Mouse (Mus musculus) midbrain, embryonic 10.5 days (tissue): Measurements from ENCODE around the gene Ypel2. TPM values are rescaled to one million over a fixed set of nuclear protein-coding genes. Genes with fewer than 3 reads are reported as not detected.
A peak's percentile ranks its signal among the peaks of the same experiment; 100 is the strongest.

ENCODE experiments used
- DNase-seq: peaks from one replicate; pipeline ENCODE4 v3.0.0-alpha.2; 2017; ENCODE audit warnings: low spot score
- H3K27ac ChIP-seq: fragments of 300-500 bp; sonication (generic); replicated peaks from 2 replicates; pipeline ENCODE4 v1.5.1; 2016; ENCODE audit warnings: mild to moderate bottlenecking
- H3K27me3 ChIP-seq: fragments of 300-500 bp; sonication (generic); 2 replicates; pipeline ENCODE4 v1.6.1; 2016; ENCODE audit warnings: low read depth, mild to moderate bottlenecking; ENCODE audit not compliant: poor library complexity, severe bottlenecking
- H3K36me3 ChIP-seq: fragments of 300-500 bp; sonication (generic); 2 replicates; pipeline ENCODE4 v1.6.1; 2016; ENCODE audit warnings: mild to moderate bottlenecking, moderate library complexity
- H3K4me1 ChIP-seq: fragments of 300-500 bp; sonication (generic); 2 replicates; pipeline ENCODE4 v1.6.1; 2016
- H3K4me3 ChIP-seq: fragments of 300-500 bp; sonication (generic); 2 replicates; pipeline ENCODE4 v1.5.1; 2016; ENCODE audit warnings: mild to moderate bottlenecking, moderate library complexity
- H3K9me3 ChIP-seq: fragments of 300-500 bp; sonication (generic); replicated peaks from 2 replicates; pipeline ENCODE4 v1.6.1; 2016; ENCODE audit warnings: mild to moderate bottlenecking
- WGBS: fragments of 180-500 bp; shearing (Covaris S2); methylation state at CpG from one replicate; pipeline ENCODE4 v1.1.7; 2016; 5-methylcytosine and 5-hydroxymethylcytosine counted together
- polyA plus RNA-seq: library from polyadenylated mRNA; unstranded; fragments of >200 nt; fragmentation: Nextera tagmentation; extraction: Ambion mirVana; gene quantifications from 2 replicates; pipeline ENCODE4 v1.2.1, GENCODE M21; 2016

Ypel2 gene
- polyA plus RNA-seq, 1 experiment from 2014 or later: 3.0 TPM

DNA sequence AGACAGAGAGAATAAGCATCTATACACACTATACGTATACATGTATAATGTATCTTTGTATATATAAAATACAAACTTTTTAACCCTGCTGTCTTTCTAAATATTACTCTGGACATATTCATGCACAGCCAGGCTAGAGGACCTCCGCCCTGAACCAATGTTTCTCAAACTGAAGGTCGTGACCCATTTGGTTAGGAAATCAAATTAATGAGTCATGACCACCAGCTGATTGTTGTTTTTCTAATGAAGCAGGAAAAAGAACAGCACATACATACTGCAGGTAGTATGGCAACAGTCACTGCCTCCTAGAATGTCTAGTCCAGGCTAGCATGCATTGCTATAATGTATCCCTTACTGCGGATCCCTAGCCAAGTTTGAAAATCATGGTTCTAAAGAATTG, 2.3 kb downstream of the Ypel2 start:
- 87% methylated on average over 4 of the region's 4 CpGs for WGBS
- no peak overlapping the region for H3K27ac ChIP-seq
- DNase-seq: no peak
- peaks cover 14% of the 10 kb centered on the region for H3K27me3 ChIP-seq
- H3K4me1 ChIP-seq: peaks cover 77% of the 10 kb centered on the region
- no peaks in the 10 kb centered on the region for H3K9me3 ChIP-seq
- H3K4me3 ChIP-seq: no peak overlapping the region
- H3K36me3 ChIP-seq: no peaks in the 10 kb centered on the region

DNA sequence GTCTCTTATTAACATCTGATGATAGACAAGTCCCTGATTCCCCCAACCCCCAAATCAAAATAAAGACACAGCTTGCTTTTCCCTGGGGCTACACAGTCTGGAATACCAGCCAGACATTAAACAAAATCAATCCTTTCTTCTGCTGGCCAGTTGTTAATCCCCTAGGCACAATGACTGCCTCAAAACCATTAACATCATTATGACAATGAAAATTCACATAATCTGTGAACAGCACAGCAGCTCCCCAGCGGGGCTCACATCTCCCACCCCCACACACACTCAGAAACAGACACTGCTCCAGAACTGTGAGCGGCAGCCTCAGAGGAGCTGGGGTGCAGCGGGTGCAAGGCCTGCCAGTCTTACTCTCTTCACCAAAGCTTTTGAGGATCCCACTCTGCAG, 3.2 kb downstream of the Ypel2 start:
- Histone ChIP-seq H3K36me3 (no peaks in the 10 kb centered on the region), H3K4me1 (peaks cover 68% of the 10 kb centered on the region), H3K9me3 (no peaks in the 10 kb centered on the region), H3K27me3 (peaks cover 14% of the 10 kb centered on the region), H3K27ac (peak overlapping the region; percentile 35), H3K4me3 (peak overlapping the region; percentile 29; the same call in 1 of the 2 replicates)
- no peak for DNase-seq
- WGBS: 56% methylated on average over 3 of the region's 3 CpGs

DNA sequence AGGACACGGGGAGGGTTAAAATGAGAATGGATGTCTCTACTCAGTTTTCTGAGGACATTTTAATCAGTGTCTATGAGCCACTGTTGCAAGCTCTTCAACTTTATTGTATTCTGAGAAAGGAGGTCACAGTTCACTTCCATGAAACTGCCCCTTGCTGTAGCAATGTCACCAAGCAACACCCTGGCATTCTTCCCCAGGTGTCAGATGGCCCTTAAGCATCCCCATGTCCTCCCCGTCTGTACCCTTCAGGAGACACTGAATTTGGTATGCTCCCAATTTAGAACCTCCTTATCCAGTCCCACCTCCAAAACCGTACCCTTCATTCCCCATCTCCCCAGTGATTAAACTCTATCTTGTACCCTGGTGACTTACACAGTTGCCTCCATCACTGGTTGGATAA, 8.5 kb downstream of the Ypel2 start:
- no peaks in the 10 kb centered on the region for H3K36me3 ChIP-seq
- H3K27ac ChIP-seq: no peak overlapping the region
- WGBS: 76% methylated on average over 3 of the region's 3 CpGs
- H3K27me3 ChIP-seq: no peaks in the 10 kb centered on the region
- DNase-seq: no peak
- peaks cover 35% of the 10 kb centered on the region for H3K4me1 ChIP-seq
- H3K9me3 ChIP-seq: no peaks in the 10 kb centered on the region
- no peak overlapping the region for H3K4me3 ChIP-seq

DNA sequence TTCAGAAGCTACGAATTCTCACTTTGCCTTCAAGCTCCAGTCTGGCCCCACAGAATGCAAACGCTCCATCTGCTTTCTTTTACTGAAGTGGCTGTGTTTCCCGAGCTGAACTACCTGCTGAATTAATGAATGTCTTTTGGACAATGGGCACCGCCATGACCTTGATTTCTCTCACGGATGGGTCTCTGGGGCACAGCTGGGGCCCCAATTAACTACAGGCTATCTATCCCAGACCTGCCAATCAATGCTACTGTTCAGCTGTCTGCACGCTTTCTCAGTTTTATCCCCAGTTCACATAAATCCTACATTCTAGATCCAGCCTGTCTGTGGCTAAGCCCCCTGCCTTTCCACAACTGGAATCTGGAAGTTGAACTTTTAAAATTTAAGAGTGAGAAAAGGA, 10.5 kb downstream of the Ypel2 start:
- no peaks in the 10 kb centered on the region for H3K27me3 ChIP-seq
- no peak overlapping the region for H3K4me3 ChIP-seq
- WGBS: 70% methylated on average over 6 of the region's 6 CpGs
- H3K36me3 ChIP-seq: no peaks in the 10 kb centered on the region
- peaks cover 22% of the 10 kb centered on the region for H3K4me1 ChIP-seq
- peak overlapping the region; percentile 60 for H3K27ac ChIP-seq
- DNase-seq: no peak
- no peaks in the 10 kb centered on the region for H3K9me3 ChIP-seq

DNA sequence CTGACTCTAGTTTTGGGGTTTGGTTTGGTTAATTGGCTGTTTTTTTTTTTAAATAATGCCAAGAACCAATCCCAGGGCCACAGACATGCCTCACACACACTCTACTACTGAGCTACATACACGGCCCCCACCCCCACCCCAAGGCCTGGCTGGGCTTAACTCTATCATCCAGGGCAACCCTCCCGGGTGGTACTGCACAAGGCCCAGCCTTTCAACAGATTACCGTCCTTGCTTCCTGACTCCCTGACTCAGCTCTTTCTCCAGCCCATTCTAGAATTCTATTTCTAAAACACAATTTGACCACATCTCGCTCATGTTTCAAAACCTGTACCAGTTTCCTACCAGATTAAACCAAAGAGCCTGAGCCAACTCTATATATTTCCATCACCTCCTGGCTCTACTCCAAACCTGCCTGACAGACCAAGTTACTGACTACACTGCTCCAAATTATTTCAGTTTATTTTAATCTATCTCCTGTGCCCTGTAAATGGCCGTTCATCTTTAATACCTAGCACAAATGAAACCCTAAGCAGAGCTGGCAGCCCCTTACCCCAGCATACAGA, 12.2 kb downstream of the Ypel2 start:
- WGBS: 73% methylated on average over 5 of the region's 5 CpGs
- Histone ChIP-seq H3K27ac (no peak overlapping the region), H3K4me3 (no peak overlapping the region), H3K4me1 (peaks cover 11% of the 10 kb centered on the region), H3K9me3 (no peaks in the 10 kb centered on the region), H3K27me3 (no peaks in the 10 kb centered on the region), H3K36me3 (peaks cover 4% of the 10 kb centered on the region; the same call in 1 of the 2 replicates)
- no peak for DNase-seq

DNA sequence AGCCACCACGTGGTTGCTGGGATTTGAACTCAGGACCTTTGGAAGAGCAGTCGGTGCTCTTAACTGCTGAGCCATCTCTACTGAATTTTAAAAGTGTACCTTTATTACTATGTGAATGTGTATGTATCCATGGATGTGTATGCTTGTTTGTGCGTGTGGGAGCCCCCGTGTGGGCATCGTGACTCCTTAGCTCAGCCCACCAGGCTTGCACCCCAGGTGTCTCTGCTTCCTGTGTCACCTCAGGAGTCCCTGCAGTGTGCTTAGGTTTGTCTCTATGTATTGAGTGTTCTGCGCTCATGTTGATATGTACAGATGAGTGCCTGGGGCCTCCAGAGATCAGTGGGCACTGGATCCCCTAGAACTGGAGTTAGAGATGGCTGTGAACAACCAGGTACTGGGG, 13.0 kb downstream of the Ypel2 start:
- 89% methylated on average over 6 of the region's 6 CpGs for WGBS
- Histone ChIP-seq H3K27ac (no peak overlapping the region), H3K36me3 (peaks cover 4% of the 10 kb centered on the region; the same call in 1 of the 2 replicates), H3K9me3 (no peaks in the 10 kb centered on the region), H3K4me3 (no peak overlapping the region), H3K27me3 (no peaks in the 10 kb centered on the region), H3K4me1 (peaks cover 15% of the 10 kb centered on the region)
- DNase-seq: no peak

DNA sequence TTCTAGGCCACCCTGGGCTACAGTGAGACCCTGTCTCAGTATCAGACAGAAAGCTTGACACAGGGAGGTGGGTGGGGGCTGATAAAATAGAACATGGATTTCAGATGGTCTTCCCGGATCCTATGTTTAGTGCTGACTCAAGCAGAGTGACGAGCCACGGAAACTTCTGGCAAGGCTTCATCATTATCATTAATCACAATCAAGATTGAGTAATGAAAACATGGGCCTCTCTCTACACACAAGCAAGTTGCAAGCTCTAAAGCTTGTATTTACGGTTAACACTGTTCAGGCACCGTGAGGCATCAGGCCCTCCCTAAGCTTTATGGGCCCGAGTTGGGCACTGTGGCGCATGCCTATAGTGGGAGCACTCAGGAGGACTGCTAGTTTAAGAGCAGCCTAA, 13.7 kb downstream of the Ypel2 start:
- no peak for DNase-seq
- H3K4me1 ChIP-seq: peaks cover 20% of the 10 kb centered on the region
- H3K27me3 ChIP-seq: no peaks in the 10 kb centered on the region
- no peak overlapping the region for H3K4me3 ChIP-seq
- H3K27ac ChIP-seq: no peak overlapping the region
- H3K36me3 ChIP-seq: peaks cover 4% of the 10 kb centered on the region; the same call in 1 of the 2 replicates
- 94% methylated on average over 7 of the region's 7 CpGs for WGBS
- H3K9me3 ChIP-seq: no peaks in the 10 kb centered on the region

DNA sequence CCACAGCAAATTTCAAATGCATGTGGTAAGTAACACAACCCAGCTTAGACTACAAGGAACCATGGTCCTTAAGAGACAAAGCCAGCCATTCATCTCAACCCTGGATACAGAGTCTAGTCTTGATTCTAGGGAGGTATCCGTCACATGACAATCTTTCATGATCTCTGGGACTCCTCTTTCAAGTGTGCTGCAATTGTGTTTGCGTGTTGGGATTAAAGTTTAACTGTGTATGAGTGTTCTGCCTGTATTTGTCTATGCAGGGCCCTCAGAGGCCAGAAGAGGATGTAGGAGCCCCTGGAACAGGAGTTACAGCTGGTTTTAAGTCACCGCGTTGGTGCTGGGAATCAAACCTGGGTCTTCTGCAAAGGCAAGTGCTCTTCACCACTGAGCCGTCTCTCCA, 16.3 kb downstream of the Ypel2 start:
- H3K4me3 ChIP-seq: no peak overlapping the region
- H3K27ac ChIP-seq: no peak overlapping the region
- peaks cover 5% of the 10 kb centered on the region for H3K27me3 ChIP-seq
- no peak for DNase-seq
- H3K9me3 ChIP-seq: no peaks in the 10 kb centered on the region
- H3K36me3 ChIP-seq: peaks cover 4% of the 10 kb centered on the region; the same call in 1 of the 2 replicates
- H3K4me1 ChIP-seq: peaks cover 29% of the 10 kb centered on the region
- 92% methylated on average over 5 of the region's 5 CpGs for WGBS

DNA sequence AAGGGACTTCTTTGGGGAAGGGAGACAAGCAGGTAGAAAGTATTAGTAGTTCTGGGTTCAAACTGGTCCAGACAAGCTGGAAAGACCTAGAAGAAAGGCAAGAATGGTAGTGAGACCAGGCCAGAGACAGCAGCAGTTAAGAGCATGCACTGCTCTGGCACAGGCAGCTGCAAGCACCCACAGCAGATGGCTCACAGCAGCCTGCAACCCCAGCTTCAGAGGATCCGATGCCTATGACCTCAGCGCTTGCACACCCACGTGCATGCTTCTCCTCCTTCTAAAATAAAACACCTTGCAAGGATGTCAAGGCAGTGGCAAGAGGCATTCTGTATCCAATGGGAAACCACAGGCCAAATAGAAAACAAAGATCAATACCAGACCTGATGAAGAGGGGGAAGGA, 19.1 kb downstream of the Ypel2 start:
- no peak for DNase-seq
- H3K27me3 ChIP-seq: peaks cover 16% of the 10 kb centered on the region
- peaks cover 48% of the 10 kb centered on the region for H3K4me1 ChIP-seq
- H3K36me3 ChIP-seq: peaks cover 4% of the 10 kb centered on the region; the same call in 1 of the 2 replicates
- no peak overlapping the region for H3K4me3 ChIP-seq
- H3K9me3 ChIP-seq: no peaks in the 10 kb centered on the region
- 92% methylated on average over 3 of the region's 3 CpGs for WGBS
- H3K27ac ChIP-seq: peak overlapping the region; percentile 42; the same call in 1 of the 2 replicates

DNA sequence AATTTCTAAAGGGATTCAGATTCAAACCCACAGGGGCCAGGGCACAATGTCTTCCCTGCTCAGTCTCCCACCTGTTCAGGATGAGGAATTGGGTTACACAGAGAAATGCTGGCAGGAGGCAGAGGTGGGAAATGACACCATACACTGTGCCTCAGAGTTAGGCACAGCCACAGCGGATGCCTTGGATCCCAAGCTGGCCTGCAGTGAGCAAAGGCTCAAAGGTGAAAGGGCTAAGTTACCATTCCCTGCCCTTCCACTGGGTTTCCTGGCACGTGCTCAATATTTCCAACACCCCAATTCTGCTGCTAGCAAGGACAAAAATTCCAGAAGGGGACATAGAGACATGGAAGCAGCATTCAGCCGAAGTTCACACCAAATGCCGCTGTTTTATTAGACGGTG, 20.3 kb downstream of the Ypel2 start:
- Histone ChIP-seq H3K27ac (peak overlapping the region; percentile 67), H3K4me3 (no peak overlapping the region), H3K4me1 (peaks cover 59% of the 10 kb centered on the region), H3K36me3 (peaks cover 4% of the 10 kb centered on the region; the same call in 1 of the 2 replicates), H3K9me3 (no peaks in the 10 kb centered on the region), H3K27me3 (peaks cover 16% of the 10 kb centered on the region)
- no peak for DNase-seq
- 69% methylated on average over 5 of the region's 5 CpGs for WGBS

DNA sequence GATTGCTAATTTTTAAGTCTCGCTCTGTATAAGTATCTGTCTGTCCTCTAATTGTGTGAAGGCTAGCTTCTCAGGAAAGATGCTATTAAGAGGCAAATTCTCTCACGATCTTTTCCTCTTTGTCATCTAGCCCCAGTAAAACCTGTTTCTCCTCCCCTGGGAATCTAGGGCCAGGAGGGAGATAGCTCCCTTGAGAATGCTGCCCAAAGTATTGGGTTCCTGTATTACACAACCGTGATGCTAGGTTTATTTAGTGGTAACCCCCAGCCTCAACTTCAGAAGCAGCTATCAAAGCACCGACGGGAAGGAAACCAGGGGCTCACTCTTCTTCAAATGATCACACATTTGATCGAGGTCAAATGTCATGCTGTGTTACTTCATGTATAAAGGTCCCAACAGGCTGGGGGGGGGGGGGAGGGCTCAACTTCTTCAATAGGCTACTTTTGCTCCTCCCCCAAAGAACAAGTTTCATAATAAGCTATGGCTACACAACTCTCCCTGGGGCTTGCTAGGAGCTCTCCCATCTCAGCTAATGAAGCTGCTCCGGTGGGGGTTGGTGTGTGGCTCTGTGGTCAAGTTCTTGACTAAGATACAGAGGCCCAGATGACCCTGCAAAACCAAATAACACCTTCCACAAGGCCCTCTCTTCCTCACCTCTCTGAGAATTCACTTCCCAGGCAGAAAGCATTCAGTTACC, 22.3 kb downstream of the Ypel2 start:
- Histone ChIP-seq H3K9me3 (no peaks in the 10 kb centered on the region), H3K27me3 (peaks cover 16% of the 10 kb centered on the region), H3K4me3 (no peak overlapping the region), H3K27ac (no peak overlapping the region), H3K36me3 (no peaks in the 10 kb centered on the region), H3K4me1 (peaks cover 62% of the 10 kb centered on the region)
- WGBS: 74% methylated on average over 7 of the region's 7 CpGs
- no peak for DNase-seq

DNA sequence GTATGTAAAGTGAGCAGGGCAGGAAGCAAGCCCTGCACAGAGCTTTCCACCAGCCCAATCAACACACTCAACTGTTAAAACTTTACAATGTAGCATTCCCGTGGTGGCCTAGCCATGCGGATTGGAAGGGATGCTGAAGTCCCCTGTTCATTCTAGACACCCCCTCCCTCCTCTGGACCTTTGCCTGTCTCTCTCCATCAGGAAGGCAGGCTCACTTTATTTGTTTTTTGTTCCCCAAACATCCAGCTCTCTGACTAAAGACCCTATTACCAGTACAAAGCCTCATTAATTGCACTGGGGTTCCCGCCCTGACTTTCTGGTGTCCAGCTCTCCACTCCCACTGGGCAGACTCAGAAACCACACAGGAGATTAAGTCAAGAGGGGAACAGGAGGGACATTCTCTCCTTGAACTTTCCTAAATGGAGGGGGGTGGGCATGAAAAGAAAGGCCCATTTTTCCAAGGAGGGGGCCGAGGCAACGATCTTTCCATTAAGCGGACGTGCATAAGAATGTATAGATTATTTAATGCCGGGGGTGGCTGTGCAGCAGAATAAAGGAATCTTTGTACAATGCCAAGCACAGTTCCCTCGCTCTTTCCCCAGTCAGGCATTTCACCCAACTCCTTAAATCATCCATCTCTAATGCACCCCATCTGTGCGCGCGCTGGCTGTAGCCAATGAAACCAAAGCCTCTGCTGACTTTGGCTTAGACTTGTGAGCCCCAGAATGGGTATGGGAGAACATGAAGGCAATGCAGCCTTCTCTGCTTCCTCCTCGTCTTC, 24.3 kb downstream of the Ypel2 start:
- Histone ChIP-seq H3K36me3 (no peaks in the 10 kb centered on the region), H3K4me3 (no peak overlapping the region), H3K27me3 (peaks cover 16% of the 10 kb centered on the region), H3K4me1 (peaks cover 51% of the 10 kb centered on the region), H3K27ac (peak overlapping the region; percentile 39), H3K9me3 (no peaks in the 10 kb centered on the region)
- no peak for DNase-seq
- WGBS: 59% methylated on average over 13 of the region's 13 CpGs

DNA sequence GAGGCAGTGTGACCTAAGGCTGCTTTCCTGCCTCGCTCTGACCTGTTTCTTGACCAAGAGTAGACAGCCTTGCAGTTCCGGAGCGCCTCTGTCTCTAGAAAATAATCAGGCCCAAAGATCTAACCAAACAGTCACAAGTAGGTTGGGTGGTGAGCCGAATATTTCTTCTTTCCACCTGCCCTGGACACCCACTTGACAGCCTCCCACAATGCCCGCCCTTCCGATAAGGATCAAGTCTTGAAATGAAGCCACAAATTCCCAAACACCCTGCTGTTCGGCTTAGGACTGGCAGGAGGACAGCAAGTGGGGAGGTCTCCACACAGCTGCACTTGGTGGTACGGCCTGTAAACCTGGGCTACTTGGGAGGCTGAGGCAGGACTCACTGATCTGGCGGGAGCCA, 26.0 kb downstream of the Ypel2 start:
- H3K9me3 ChIP-seq: no peaks in the 10 kb centered on the region
- H3K4me1 ChIP-seq: peaks cover 54% of the 10 kb centered on the region
- 91% methylated on average over 9 of the region's 9 CpGs for WGBS
- H3K27me3 ChIP-seq: peaks cover 14% of the 10 kb centered on the region
- no peak for DNase-seq
- H3K27ac ChIP-seq: no peak overlapping the region
- H3K4me3 ChIP-seq: no peak overlapping the region
- no peaks in the 10 kb centered on the region for H3K36me3 ChIP-seq
